Mouse (Mus musculus): ENCODE measurements at regions not wholly inside any gene's neighbourhood (a gene's known extent, or its start where the extent isn't known, plus 50 kb on each side); places are given as distances from the start of the nearest gene placed in this dataset.

- Histone ChIP-seq H3K27ac (ENCODE audit: control insufficient read depth, low read depth, low read length) (no peak overlapping the region), H3K4me1 (ENCODE audit: control insufficient read depth in 1 of 2, insufficient read depth in 2 of 2, low read length in 2 of 2) (no peaks in the 10 kb centered on the region), H3K27me3 (ENCODE audit: control insufficient read depth in 1 of 2, insufficient read depth in 2 of 2, low read length in 2 of 2) (no peaks in the 10 kb centered on the region; a peak in 2 of 4 replicates), H3K4me3 (ENCODE audit: control insufficient read depth in 1 of 2, insufficient read depth in 1 of 2, low read depth in 2 of 2, low read length in 2 of 2) (no peak overlapping the region), H3K9me3 (replicated peaks; ENCODE audit: insufficient read depth, low read length) (no peaks in the 10 kb centered on the region), H3K36me3 (ENCODE audit: control insufficient read depth in 1 of 2, insufficient read depth in 2 of 2, low read length in 2 of 2) (no peaks in the 10 kb centered on the region), H3K9ac (ENCODE audit: control insufficient read depth, low read depth, low read length, poor library complexity, severe bottlenecking) (no peak overlapping the region), H3K79me2 (ENCODE audit: control insufficient read depth, insufficient read depth, low read length, poor library complexity) (no peaks in the 10 kb centered on the region)
- DNase-seq (ENCODE audit: low read depth, low spot score), result no peak
- TF ChIP-seq E2F4 (IDR thresholded peaks at IDR 0.05; ENCODE audit: borderline replicate concordance, low read depth, low read length) (no peak), CHD2 (IDR thresholded peaks at IDR 0.05; ENCODE audit: low read length) (no peak), POLR2A (IDR thresholded peaks at IDR 0.05; ENCODE audit: control insufficient read depth in 1 of 2, insufficient read depth in 1 of 2, low read depth in 1 of 2, low read length in 2 of 2, poor library complexity in 1 of 2) (no peak), CTCF (IDR thresholded peaks at IDR 0.05 in 2 of 3, conservative IDR thresholded peaks at IDR 0.05 in 1 of 3; ENCODE audit: control insufficient read depth in 1 of 3, insufficient read depth in 1 of 3, low read depth in 2 of 3, low read length in 3 of 3, poor library complexity in 1 of 3, severe bottlenecking in 1 of 3) (no peak), BHLHE40 (IDR thresholded peaks at IDR 0.05; ENCODE audit: borderline replicate concordance, low read depth, low read length) (no peak)
These were observed 126.4 kb upstream of the Ift57 start for GRCm38 (mm10) chr16:49572485-49573170.

- no peak for DNase-seq (ENCODE audit: low read depth, low spot score)
- Histone ChIP-seq H3K9me3 (replicated peaks; ENCODE audit: insufficient read depth, low read length) (no peaks in the 10 kb centered on the region), H3K36me3 (ENCODE audit: control insufficient read depth in 1 of 2, insufficient read depth in 2 of 2, low read length in 2 of 2) (no peaks in the 10 kb centered on the region), H3K4me3 (ENCODE audit: control insufficient read depth in 1 of 2, insufficient read depth in 1 of 2, low read depth in 2 of 2, low read length in 2 of 2) (no peak overlapping the region), H3K27ac (ENCODE audit: control insufficient read depth, low read depth, low read length) (no peak overlapping the region), H3K9ac (ENCODE audit: control insufficient read depth, low read depth, low read length, poor library complexity, severe bottlenecking) (no peak overlapping the region), H3K79me2 (ENCODE audit: control insufficient read depth, insufficient read depth, low read length, poor library complexity) (no peaks in the 10 kb centered on the region), H3K27me3 (ENCODE audit: control insufficient read depth in 1 of 2, insufficient read depth in 2 of 2, low read length in 2 of 2) (no peaks in the 10 kb centered on the region; a peak in 2 of 4 replicates), H3K4me1 (ENCODE audit: control insufficient read depth in 1 of 2, insufficient read depth in 2 of 2, low read length in 2 of 2) (no peaks in the 10 kb centered on the region)
- TF ChIP-seq MAX (IDR thresholded peaks at IDR 0.05; ENCODE audit: low read length) (no peak), GATA1 (IDR thresholded peaks at IDR 0.05; ENCODE audit: low read depth, low read length) (no peak), ZNF384 (IDR thresholded peaks at IDR 0.05; ENCODE audit: low read depth, low read length) (no peak), POLR2A (IDR thresholded peaks at IDR 0.05; ENCODE audit: control insufficient read depth in 1 of 2, insufficient read depth in 1 of 2, low read depth in 1 of 2, low read length in 2 of 2, poor library complexity in 1 of 2) (no peak), NELFE (IDR thresholded peaks at IDR 0.05; ENCODE audit: low read depth, low read length) (no peak), MYC (IDR thresholded peaks at IDR 0.05; ENCODE audit: low read depth, low read length) (no peak), JUND (IDR thresholded peaks at IDR 0.05; ENCODE audit: low read depth, low read length) (no peak), EP300 (IDR thresholded peaks at IDR 0.05; ENCODE audit: low read depth in 1 of 2, low read length in 2 of 2) (no peak), UBTF (IDR thresholded peaks at IDR 0.05; ENCODE audit: borderline replicate concordance, insufficient read depth, low read depth, low read length) (no peak), BHLHE40 (IDR thresholded peaks at IDR 0.05; ENCODE audit: borderline replicate concordance, low read depth, low read length) (no peak), CHD1 (IDR thresholded peaks at IDR 0.05; ENCODE audit: low read depth, low read length) (no peak), POLR2AphosphoS5 (IDR thresholded peaks at IDR 0.05; ENCODE audit: borderline replicate concordance, low read depth, low read length) (no peak), TCF12 (IDR thresholded peaks at IDR 0.05; ENCODE audit: low read depth, low read length) (no peak), E2F4 (IDR thresholded peaks at IDR 0.05; ENCODE audit: borderline replicate concordance, low read depth, low read length) (no peak), NRF1 (IDR thresholded peaks at IDR 0.05; ENCODE audit: insufficient read depth, low read depth, low read length, poor library complexity, severe bottlenecking) (no peak), GABPA (IDR thresholded peaks at IDR 0.05; ENCODE audit: low read depth, low read length) (no peak)
These were observed 125.9 kb upstream of the Ift57 start for GRCm38 (mm10) chr16:49573171-49573517.

Data from MEL (cell line).